Mouse (Mus musculus) heart, postnatal 10 days (tissue): Measurements from ENCODE around the gene Cpa3. TPM values are rescaled to one million over a fixed set of nuclear protein-coding genes. Genes with fewer than 3 reads are reported as not detected.

Source experiments
- DNase-seq, 2 experiments: peaks; one replicate each; pipeline ENCODE4 v3.0.0; 2021
- intact Hi-C: fragments of 180-260 bp; cut with DNase I; formaldehyde crosslinking; loops from one replicate; pipeline ENCODE4 v1.15.1; 2025
- total RNA-seq, 2 experiments: library from RNA; stranded (reverse); gene quantifications; 2 replicates each; pipeline ENCODE4 v1.2.3; 2021

Cpa3 gene
- total RNA-seq: 1 to 10 TPM; 4.0 to 5.2 TPM

DNA sequence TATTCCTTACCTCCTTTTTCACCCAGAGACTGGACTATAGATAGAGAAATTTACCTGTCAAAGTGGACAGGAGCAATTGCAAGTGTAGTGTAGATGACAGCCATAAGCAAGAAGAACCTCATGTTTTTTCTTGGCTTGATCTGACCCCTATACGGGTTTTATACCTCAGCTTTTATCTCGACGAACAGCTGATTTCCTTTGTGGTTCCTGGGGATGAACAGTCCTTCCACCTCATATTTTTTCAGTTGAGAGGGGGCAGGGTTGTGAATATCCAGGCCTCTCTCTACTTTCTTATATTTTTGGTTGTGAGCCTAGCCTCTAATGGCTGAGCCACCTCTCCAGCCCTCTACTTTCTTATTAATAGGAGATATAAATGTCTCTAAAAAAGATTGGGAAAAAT lies at the start of gene Cpa3:
Gene Cpa3, minus strand, starts transcription at position 132 of the 400 bp plus-strand sequence.
- intact Hi-C loops: no loop called here
- DNase-seq: no peak

DNA sequence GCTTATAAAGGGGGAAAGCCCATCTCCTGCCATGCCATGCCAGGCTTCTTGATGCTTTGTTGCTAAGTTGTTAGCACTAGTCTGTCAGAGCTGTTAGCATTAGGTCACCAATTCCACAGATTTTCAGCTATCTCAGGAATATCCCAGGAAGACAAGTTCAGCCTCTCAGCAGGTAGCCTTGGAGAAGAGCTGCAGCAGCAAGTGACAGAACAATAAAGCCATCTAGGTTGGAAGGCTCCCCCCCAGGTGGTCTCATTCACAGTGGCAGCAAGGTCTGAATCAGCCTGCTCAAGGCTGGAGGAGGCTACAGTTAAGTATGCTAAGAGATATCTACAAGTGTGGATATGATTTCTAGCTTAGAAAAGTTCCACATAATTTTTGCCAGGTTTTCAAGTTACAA lies 49.4 kb upstream of the Cpa3 start:
- intact Hi-C loops: no loop called here

DNA sequence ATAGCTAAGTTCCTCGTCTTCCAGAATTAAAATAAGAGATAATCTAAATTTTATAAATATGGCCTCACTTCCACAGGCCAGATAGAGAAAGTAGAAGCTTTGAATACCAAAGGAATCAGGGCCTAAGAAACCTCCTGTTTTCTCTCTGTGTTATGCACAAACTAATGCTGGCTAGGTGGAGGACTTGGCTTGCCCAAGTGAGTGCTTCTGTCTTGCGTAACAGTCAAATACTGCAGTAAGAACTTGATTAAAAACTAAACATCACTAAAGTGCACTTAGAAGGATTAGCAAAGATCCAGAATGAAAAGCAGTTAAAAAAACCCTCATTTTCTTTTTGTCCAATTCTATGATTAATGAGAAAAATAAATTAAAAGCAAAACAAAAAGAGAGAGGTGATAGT lies 46.8 kb upstream of the Cpa3 start:
- intact Hi-C loops: no loop called here
- no peak for DNase-seq

More for the DNA sequence above, 49.4 kb upstream of the Cpa3 start:
- DNase-seq: no peak

DNA sequence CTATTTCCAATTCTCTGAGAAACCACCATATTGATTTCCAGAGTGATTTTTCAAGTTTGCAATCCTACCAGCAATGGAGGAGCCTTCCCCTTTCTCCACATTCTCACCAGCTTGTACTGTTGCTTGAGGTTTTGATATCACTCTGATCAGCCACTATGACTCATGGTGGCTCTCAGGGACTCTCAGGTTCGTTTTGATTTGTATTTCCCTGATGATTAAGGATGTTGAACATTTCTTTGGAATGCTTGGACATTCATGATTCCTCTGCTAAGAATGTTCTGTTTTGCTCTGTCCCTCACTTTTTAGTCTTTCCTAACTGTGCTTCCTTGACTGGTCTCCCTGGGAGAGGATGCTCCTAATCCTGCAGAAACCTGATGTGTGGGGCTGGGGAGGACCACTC lies 39.8 kb upstream of the Cpa3 start:
- intact Hi-C loops: no loop called here
- DNase-seq: no peak

DNA sequence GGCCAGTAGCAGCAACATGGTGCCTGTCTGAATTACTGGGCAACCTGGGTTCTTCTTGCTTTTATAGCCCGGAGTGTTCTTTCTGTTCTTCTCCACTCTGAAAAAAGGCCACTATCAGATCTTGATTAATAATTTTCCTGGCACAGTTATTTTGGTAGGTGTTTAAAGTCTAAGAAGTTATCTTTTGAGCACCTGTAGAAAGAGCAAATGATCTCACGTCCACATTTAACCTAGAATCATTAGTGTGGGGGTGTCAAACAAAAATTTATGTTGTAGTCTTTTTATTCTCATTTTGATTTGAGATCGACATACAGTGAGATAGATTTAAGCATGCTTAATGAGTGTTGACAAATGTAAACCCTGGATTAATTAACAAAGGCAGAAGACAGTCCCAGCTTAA lies 33.7 kb upstream of the Cpa3 start, which contains the start of gene Cpb1:
Gene Cpb1, minus strand, starts transcription at position 101 of the 400 bp plus-strand sequence.
- intact Hi-C loops: no loop called here
- DNase-seq: no peak

DNA sequence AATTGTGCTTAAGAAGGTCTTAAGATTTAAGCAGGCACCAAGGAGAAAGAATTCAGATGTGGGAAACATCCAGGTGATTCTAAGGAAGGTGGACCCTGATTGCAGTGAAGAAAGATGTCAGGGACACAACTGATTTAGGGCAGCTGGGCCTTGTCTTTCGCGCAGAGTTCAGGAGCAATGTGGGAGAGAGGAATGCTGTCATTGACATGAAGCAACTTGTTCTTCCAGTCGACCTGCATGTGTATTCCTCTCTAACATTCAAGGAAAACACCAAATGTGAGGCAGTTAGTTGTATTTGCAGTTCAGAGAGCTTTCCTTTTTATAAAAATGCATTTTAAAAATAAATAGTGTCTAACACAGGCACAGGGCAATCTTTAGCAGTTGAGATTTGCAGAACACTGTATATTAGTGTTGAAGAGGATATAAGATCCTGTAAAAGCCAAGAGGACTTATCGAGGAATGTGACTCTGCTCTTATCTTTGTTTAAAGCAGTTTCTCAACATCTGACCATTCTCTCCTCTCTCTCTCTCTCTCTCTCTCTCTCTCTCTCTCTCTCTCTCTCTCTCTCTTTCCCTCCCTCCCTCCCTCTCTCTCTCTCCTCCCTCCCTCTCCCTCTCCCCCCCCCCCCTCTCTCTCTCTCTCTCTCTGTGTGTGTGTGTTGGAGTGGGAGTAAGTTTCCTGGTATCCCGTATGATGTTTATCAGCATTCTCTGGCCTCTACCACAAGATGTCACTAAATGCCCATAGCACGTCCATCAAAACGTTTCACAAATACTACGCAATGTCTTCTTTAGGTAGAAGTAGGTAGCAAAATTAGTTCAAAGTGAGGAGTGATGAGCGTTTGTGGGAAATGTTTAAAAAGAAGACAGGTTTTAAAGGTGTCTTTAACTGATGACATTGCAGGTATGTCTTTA lies 12.8 kb upstream of the Cpa3 start:
- DNase-seq: no peak
- intact Hi-C loops: loop anchor here (5.0 kb wide), 1 partner anchor 252 kb away; no protein-coding TSS in a partner anchor

DNA sequence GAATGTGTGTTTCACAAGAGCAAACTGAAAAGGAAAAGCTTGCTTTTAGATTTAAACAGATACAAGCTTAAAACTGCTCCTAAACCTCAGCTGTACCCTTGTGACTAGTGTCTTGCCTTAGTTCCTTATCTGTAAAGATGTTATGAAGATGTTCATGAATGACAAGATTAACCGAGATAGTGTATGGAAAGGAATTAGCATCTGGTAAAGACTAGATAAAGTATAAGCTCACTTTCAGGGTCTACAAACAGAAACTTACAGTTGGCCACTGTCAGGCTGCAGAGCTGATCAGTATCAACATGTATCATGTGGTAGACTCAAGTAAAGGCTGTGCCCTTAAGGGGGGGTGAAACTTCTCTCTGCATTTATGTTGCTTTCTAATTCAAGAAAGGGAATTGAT lies 1.9 kb upstream of the Cpa3 start:
- no peak for DNase-seq
- intact Hi-C loops: no loop called here

DNA sequence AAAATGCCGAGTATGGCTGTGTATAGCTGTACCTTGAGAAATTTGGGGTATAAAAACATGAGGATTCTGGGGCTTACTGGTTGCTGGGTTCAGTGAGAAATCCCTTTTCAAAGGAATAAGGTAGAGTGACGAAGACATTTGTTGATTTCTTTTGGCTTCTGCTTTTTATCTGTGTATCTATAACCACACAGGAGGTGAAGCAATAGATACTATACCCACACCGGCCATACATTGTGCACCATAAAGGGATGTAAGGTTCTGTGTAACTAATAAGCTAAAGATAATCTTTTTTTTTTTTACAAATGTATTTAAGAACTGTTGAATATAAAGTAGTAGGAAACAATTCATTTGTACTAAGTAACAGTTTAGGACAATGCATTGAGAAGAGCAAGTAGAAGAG lies 2.2 kb downstream of the Cpa3 start:
- intact Hi-C loops: no loop called here

DNA sequence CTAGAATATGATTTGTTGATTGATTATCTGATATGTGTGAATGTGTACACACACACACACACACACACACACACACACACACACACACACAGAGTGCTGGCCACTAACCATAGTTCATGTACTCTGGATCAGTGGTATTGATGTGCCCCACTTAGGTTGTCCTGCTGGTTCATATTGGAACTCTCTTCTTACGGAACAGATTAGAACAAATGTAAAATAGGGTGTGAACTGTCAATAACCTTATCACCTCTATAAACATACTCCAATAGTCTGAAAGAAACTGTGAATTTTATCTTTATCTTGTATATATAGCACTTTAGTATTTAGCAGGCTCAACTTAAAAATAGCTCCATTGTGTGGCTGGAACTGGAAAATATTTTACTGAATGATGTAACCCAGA lies 5.0 kb downstream of the Cpa3 start:
- no peak for DNase-seq
- intact Hi-C loops: no loop called here

More for the DNA sequence above, 2.2 kb downstream of the Cpa3 start:
- no peak for DNase-seq

DNA sequence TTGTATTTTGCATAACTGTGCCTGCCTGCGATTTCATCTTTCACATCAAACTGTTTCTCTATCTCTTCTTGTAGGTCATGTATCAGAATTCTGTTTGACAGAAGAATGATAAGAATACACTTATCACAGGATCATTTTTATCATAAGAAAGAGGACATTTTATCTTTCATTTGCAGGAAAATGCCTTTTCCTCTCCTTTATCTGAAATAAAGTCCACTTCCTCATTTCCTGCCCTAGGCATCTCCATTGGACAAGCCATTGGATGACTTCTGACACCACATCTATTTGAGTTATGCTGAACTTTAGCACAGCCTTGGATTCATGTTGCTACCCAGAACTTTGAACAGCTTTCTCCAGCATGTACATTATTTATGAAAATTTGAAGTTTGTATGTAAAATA lies 13.0 kb downstream of the Cpa3 start:
- intact Hi-C loops: no loop called here
- no peak for DNase-seq

DNA sequence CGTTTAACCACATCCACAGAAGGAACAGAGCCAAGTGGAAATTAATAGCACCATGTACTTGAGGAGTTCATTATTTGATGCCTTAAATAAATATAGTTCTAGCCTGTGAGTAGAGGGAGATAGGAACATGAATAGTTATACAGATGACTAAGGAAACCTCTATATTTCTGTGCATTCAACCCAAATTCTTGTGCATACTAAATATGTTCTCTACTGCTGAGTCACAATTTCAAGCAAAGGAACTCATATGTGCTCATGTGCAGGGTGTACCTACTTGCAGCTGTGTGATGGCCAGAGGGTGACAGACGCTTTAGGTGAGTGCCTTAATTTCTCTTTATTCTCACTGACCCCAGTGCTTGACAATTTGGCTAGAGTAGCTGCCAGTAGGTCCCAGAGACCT lies 16.6 kb downstream of the Cpa3 start:
- DNase-seq: no peak
- intact Hi-C loops: no loop called here

DNA sequence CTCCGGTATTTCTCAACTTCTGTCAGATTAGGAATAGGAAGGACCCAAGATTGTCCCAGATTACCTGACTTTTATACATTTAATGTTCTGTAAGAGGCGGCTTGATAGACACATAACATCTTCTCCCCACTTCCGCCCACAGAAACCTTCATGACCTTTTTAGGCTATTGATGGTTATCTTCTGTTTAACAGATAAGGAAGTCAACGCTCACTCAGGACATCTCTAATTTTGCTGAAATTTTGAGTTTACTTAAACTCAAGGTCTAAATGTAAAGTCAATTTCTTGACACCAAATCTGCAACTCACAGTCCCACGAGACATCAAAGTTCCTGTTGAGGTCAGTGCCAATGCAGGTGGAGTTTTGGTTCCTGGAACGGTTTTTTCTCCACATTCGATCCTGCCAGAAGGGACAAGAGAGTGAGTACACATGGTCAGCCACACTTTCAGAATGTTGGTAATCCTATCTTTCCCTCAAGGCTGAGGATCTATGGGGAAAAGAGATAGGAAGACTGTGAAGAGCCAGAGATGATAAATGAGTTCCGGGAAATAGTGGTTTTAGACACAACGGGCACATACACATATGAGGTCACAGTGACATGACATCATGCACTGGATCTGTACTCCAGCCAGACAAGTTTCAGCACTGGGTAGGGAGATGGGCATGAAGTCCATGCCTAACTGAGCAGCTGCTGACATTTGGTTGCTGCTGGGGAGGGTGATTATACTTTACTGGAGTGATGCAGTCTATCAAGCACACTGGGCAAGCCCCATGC lies 18.9 kb downstream of the Cpa3 start:
- DNase-seq: no peak
- intact Hi-C loops: no loop called here

DNA sequence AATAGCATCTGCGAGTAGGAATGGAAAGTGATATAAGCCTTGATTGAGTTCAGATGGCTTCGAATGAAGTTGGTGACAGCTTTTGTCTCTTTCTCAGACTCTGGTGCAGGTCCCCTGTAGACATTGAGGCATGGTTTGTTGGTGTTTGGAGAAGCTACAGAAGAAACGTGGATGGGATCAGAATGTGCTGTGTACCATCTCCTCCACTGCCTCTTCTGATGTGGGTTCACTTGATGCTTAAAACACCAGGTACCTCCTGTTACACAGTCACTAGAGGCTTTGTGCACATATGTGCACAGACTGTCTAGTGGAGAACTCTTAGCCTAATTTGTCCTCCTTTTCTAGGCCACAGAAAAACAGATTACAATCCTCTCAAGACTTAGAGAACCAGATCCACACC lies 19.8 kb downstream of the Cpa3 start:
- intact Hi-C loops: no loop called here
- DNase-seq: no peak

DNA sequence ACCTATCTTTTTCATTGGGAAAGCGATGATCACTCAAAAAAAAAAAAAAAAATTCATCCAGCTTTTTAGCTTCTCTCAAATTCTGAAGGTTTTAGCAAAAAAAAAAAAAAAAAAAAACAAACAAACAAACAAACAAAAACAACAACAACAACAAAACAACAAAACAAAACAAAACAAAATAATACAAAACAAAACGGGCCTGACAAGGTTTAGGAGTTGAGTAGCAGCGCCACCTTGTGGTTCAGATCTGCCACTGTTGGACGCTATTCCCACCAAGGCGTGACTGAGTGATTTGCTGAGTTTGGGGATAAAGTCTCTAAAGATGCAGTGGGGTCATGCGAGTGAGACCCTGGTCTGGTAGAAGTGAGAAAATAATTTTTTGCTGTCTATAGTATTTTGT lies 43.1 kb downstream of the Cpa3 start:
- peak; percentile 50 to 75 for DNase-seq
- intact Hi-C loops: loop anchor here (1.0 to 10.0 kb wide), 5 partner anchors 44 to 674 kb away; partner anchors contain the start of gene Gyg

DNA sequence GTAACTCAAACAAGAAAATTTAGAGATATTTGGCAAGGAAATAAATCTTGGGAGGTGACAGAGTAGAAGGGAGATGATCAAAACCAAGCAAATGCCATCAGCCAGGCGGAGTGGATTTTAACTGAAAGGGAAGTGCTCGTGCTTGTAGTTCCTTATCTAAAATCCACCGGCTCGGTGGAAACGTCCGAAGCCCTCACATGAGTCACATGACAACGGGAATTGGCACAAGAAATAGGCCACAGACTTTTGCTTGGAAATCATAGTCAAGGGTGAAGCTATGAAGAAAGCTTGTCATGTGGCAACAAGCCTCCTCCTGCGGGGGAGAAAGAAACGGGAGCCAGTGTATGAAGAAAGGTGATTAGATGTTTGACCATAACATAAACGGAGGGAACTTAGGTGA lies 44.1 kb downstream of the Cpa3 start:
- intact Hi-C loops: loop anchor here (2.0 to 10.0 kb wide), 4 partner anchors 43 to 673 kb away; partner anchors contain the start of gene Gyg
- peak in 1 of 2 experiments; percentile 9 for DNase-seq

DNA sequence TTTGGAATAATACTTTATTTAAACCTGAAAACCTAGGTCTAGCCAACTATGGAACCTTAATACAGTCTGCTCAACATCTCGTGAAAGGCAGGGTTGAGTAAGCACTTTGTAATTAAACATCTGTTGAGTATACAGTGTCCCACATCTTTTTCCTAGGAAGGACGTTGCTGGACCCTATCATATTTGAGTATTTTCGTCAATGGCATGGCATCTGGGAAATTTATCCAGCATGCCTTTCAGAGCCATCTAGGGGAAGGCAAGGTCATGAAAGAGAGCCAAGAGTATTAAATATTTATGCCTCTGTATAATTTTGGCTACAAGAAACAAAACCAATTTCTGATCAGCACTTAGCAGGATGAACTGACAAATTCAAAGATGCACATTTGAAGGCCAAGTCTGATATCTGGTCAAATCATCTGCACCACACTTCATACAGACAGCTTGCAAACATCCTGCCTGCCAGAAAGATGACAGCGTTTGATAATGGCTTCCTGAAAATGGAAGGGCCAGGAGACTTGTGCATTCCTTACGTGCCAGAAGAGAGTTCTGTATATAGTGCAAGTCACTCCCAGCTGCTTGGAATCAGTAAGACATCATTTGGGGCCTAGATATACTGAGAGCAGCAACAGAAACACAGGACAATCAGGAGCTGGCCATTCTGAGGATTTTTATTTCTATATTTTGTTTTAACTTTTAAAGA lies 52.9 kb downstream of the Cpa3 start:
- intact Hi-C loops: no loop called here
- no peak for DNase-seq

DNA sequence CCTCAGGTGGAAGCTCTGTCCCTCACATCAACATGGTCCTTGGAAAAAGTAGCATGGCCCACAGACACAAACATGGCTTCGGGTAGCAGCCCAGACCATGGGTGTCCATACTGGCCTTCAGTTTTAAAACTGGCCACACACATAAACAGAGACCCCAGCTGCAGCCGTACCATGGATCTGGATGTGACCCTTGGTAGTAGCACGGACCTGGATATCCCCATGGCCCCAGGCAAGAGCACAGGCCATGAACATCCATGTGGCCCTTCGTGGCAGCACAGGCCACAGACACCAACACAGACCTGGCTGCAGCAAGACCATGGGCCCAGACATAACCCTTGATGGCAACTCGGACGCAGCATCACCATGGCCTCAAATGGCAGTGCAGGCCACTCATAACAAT lies 69.6 kb downstream of the Cpa3 start:
- intact Hi-C loops: no loop called here
- DNase-seq: no peak

DNA sequence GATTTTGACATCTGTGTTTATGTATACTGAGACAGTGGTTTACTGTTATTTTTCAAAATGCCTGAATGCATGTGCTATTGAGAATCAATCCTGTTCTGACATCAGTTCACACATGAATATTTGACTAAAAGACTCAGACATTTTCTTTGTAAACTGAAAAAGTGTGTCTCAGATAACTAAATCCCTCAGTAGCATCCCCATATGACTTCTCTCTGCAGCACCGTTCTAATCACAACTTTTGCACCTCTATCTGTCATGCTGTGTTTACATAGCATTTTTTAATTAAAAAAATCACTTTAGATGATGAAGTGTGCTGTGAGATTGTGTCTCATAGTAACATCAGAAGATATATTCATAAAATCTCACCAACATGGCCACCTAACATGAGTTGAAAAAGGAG lies 74.5 kb downstream of the Cpa3 start:
- intact Hi-C loops: no loop called here
- DNase-seq: no peak
